Mouse (Mus musculus) Patski (cell line): Measurements from ENCODE around the gene Ulk3. TPM values are rescaled to one million over a fixed set of nuclear protein-coding genes. Genes with fewer than 3 reads are reported as not detected.

Experiments
- ATAC-seq: fragments of 100-300 bp; one replicate; pipeline ENCODE4 v1.8.0; 2021
- CTCF ChIA-PET: fragments of 350-600 bp; sonication (Branson Sonifier 250); formaldehyde crosslinking; loops from one replicate; lab custom pipeline; 2022; ENCODE audit warnings: inconsistent platforms; lab: Charles Lee
- POLR2A ChIA-PET: fragments of 350-600 bp; sonication (Branson Sonifier 250); formaldehyde crosslinking; loops from one replicate; lab custom pipeline; 2022; ENCODE audit warnings: antibody characterized with exemption, inconsistent platforms; lab: Charles Lee
- DNase-seq: peaks from one replicate; pipeline ENCODE4 v3.0.0-alpha.2; 2011; ENCODE audit warnings: low read depth, low spot score
- H3K27me3 ChIP-seq: fragments of 371-371 bp; one replicate; pipeline ENCODE4 v1.5.1; 2021
- CTCF ChIP-seq: fragments of 100-300 bp; IDR thresholded peaks from one replicate; pipeline ENCODE4 v1.5.1; 2021
- in situ Hi-C: fragments of 300-500 bp; cut with MboI; formaldehyde crosslinking; loops from 3 replicates; pipeline ENCODE4 v1.11.1; 2018; ENCODE audit warnings: low pct_unique_long_range_greater_than_20kb, mixed read lengths
- polyA plus RNA-seq: library from polyadenylated mRNA; unstranded; gene quantifications from one replicate; pipeline ENCODE4 v1.2.3, GENCODE M21; 2021

Ulk3 gene
- polyA plus RNA-seq, 1 experiment from 2014 or later = 30.7 TPM

- in situ Hi-C loops = no loop called here
- ChIA-PET CTCF (interaction anchor here (0.9 kb wide), 1 partner anchor 60 kb away, joined by 3 read pairs; no protein-coding TSS in a partner anchor), POLR2A (interaction anchor here (1.2 kb wide), 1 partner anchor 13 kb away, joined by 3 read pairs; no protein-coding TSS in a partner anchor)
- no peak for DNase-seq
- ATAC-seq = no peak
- H3K27me3 ChIP-seq = no peaks in the 10 kb centered on the region
- no peak for TF ChIP-seq CTCF
These were observed 8.0 kb downstream of the Ulk3 start for GRCm38 (mm10) chr9:57597265-57597664.

- no peaks in the 10 kb centered on the region for H3K27me3 ChIP-seq
- ChIA-PET POLR2A (no interaction called here), CTCF (interaction anchor here (0.9 kb wide), 1 partner anchor 59 kb away, joined by 3 read pairs; no protein-coding TSS in a partner anchor)
- in situ Hi-C loops = no loop called here
- TF ChIP-seq CTCF = no peak
- DNase-seq (no peak), ATAC-seq (no peak)
These were observed 8.7 kb downstream of the Ulk3 start for GRCm38 (mm10) chr9:57597929-57598382.

- CTCF ChIA-PET = no interaction called here
- no peaks in the 10 kb centered on the region for H3K27me3 ChIP-seq
- no peak for ATAC-seq
- in situ Hi-C loops = no loop called here
- POLR2A ChIA-PET = interaction anchor here (0.8 kb wide), 1 partner anchor 56 kb away, joined by 3 read pairs; no protein-coding TSS in a partner anchor
- TF ChIP-seq CTCF = no peak
- DNase-seq = no peak
These were observed 9.8 kb downstream of the Ulk3 start for GRCm38 (mm10) chr9:57598851-57599563.

- ATAC-seq (no peak), DNase-seq (no peak)
- no peak for TF ChIP-seq CTCF
- in situ Hi-C loops = no loop called here
- CTCF ChIA-PET = interaction anchor here (1.2 kb wide), 1 partner anchor 9 kb away, joined by 3 read pairs; no protein-coding TSS in a partner anchor
- POLR2A ChIA-PET = interaction anchor here (0.8 kb wide), 1 partner anchor 23 kb away, joined by 4 read pairs; no protein-coding TSS in a partner anchor
- no peaks in the 10 kb centered on the region for H3K27me3 ChIP-seq
These were observed 11.5 kb downstream of the Ulk3 start for GRCm38 (mm10) chr9:57600620-57601352.

GRCm38 (mm10) chr9:57601353-57601706 is 12.1 kb downstream of the Ulk3 start:
- no peaks in the 10 kb centered on the region for H3K27me3 ChIP-seq
- ChIA-PET POLR2A (interaction anchor here (0.8 kb wide), 1 partner anchor 22 kb away, joined by 4 read pairs; no protein-coding TSS in a partner anchor), CTCF (interaction anchor here (1.2 to 1.3 kb wide), 2 partner anchors 8 to 22 kb away, joined by 3 to 4 read pairs; no protein-coding TSS in a partner anchor)
- TF ChIP-seq CTCF = no peak
- in situ Hi-C loops = no loop called here
- DNase-seq = no peak
- ATAC-seq = no peak

GRCm38 (mm10) chr9:57602098-57602497 is 12.8 kb downstream of the Ulk3 start:
- TF ChIP-seq CTCF = no peak
- CTCF ChIA-PET = interaction anchor here (1.3 kb wide), 1 partner anchor 21 kb away, joined by 4 read pairs; no protein-coding TSS in a partner anchor
- ATAC-seq = no peak
- H3K27me3 ChIP-seq = no peaks in the 10 kb centered on the region
- POLR2A ChIA-PET = no interaction called here
- in situ Hi-C loops = no loop called here
- DNase-seq = no peak

GRCm38 (mm10) chr9:57604875-57605274 is 15.6 kb downstream of the Ulk3 start:
- ChIA-PET POLR2A (interaction anchor here (1.3 kb wide), 1 partner anchor 11 kb away, joined by 3 read pairs; no protein-coding TSS in a partner anchor), CTCF (interaction anchor here (1.2 to 1.4 kb wide), 2 partner anchors 9 to 14 kb away, joined by 4 to 5 read pairs; no protein-coding TSS in a partner anchor)
- ATAC-seq (no peak), DNase-seq (no peak)
- no peaks in the 10 kb centered on the region for H3K27me3 ChIP-seq
- in situ Hi-C loops = no loop called here
- no peak for TF ChIP-seq CTCF

GRCm38 (mm10) chr9:57605503-57605902 is 16.3 kb downstream of the Ulk3 start:
- in situ Hi-C loops = no loop called here
- DNase-seq (no peak), ATAC-seq (no peak)
- no peak for TF ChIP-seq CTCF
- no peaks in the 10 kb centered on the region for H3K27me3 ChIP-seq
- CTCF ChIA-PET = interaction anchor here (1.2 to 1.4 kb wide), 2 partner anchors 10 to 14 kb away, joined by 4 to 5 read pairs; no protein-coding TSS in a partner anchor
- POLR2A ChIA-PET = interaction anchor here (1.3 kb wide), 1 partner anchor 12 kb away, joined by 3 read pairs; no protein-coding TSS in a partner anchor

- ChIA-PET POLR2A (no interaction called here), CTCF (no interaction called here)
- in situ Hi-C loops = no loop called here
- TF ChIP-seq CTCF = no peak
- DNase-seq = no peak
- H3K27me3 ChIP-seq = no peaks in the 10 kb centered on the region
- ATAC-seq = peak; percentile 40
These were observed 17.0 kb downstream of the Ulk3 start, which contains the start of gene Cplx3 for GRCm38 (mm10) chr9:57606139-57606851. Gene Cplx3 (minus strand): TSS chr9:57606281.

GRCm38 (mm10) chr9:57609803-57610202 is 20.6 kb downstream of the Ulk3 start:
- no peak for TF ChIP-seq CTCF
- DNase-seq (no peak), ATAC-seq (no peak)
- CTCF ChIA-PET = interaction anchor here (0.6 kb wide), 1 partner anchor 9 kb away, joined by 3 read pairs; no protein-coding TSS in a partner anchor
- in situ Hi-C loops = no loop called here
- H3K27me3 ChIP-seq = no peaks in the 10 kb centered on the region
- POLR2A ChIA-PET = no interaction called here
